Mouse (Mus musculus) embryonic fibroblast, embryonic 13.5 days (primary cell): ENCODE measurements around the gene Klk8.

Experiments used
- CTCF ChIP-seq: IDR thresholded peaks from 2 replicates; pipeline ENCODE4 v1.5.1; 2011; ENCODE audit warnings: mild to moderate bottlenecking, control low read depth, low read length, moderate library complexity, borderline replicate concordance; ENCODE audit not compliant: insufficient read depth
- POLR2A ChIP-seq: IDR thresholded peaks from 2 replicates; pipeline ENCODE4 v1.6.1; 2011; ENCODE audit warnings: low read depth, mild to moderate bottlenecking, control low read depth, low read length, moderate library complexity

DNA sequence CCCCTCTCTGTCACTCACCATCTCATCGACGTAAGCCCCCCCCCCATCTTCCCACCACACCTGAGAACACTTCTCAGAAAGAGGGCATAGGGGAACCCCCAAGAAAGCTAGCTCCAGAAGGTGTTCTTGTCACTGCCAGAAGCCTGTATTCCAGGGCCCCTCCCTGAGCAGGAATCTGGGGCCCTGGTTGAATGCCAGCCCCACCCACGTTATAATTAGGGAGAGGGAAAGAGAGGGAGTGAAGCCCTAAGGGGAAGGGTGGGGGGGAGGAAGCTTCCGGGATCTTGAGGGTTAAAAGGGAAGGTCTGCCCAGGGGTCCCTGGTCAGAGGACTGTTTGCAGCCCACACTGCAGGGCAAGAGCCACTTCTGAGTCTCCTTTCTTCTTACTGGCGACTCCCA lies 16.6 kb upstream of the Klk8 start, which contains the start of gene Klk10:
- TF ChIP-seq CTCF (no peak), POLR2A (no peak)
